Mouse (Mus musculus) mouse embryonic stem cell (cell line): Measurements from ENCODE around the gene Rps15.

Experiments
- in situ Hi-C, 2 experiments: fragments of 300-500 bp; cut with MboI; formaldehyde crosslinking; loops; 1 replicate in 1 of 2; 3 replicates in 1 of 2; pipeline ENCODE4 v1.14.3; 2019 to 2020; ENCODE audit warnings: low sequenced_read_pairs in 2 of 2, low pct_unique_long_range_greater_than_20kb in 1 of 2, mixed read lengths in 1 of 2; ENCODE audit not compliant: unreplicated experiment in 1 of 2

Rps15 gene

DNA sequence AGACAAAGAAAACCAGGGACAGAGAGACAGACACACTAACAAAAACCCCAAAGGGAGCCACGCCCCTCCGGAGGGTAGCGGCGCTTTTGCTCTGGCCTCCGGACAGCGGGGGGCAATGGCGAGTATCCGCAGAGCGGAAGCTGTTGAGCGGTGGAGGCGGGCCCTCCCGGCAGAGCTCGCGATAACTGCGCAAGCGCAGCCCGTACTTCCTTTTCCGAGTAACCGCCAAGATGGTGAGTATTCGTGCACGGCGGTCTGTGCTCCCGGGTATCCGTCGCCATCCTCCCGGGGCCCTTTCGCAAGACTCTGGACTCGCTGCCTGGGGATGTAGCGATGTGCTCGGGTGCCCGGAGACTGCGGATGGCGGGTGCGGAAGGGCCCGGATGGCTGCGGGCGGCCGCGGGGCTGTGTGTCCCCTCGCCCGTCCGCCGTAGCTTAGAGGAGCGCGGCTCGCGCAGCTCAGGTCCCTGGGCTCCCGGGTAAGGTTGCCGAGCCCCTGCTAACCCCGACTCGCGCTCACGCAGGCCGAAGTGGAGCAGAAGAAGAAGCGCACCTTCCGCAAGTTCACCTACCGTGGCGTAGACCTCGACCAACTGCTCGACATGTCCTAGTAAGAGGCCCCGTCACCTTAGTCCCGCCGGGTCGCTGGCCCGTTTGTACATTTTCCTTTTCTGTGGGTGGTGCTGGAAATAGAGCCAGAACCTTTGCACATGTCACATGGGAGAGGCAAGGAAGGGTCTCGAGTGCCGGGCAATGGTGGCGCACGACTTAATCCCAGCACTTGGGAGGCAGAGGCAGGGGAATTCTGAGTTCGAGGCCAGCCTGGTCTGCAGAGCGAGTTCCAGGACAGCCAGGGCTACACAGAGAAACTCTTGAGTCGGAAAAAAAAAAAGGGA is at the start of gene Rps15:
Gene Rps15, plus strand, starts transcription at position 203 of the 896 bp plus-strand sequence.
- in situ Hi-C loops, result no loop called here

DNA sequence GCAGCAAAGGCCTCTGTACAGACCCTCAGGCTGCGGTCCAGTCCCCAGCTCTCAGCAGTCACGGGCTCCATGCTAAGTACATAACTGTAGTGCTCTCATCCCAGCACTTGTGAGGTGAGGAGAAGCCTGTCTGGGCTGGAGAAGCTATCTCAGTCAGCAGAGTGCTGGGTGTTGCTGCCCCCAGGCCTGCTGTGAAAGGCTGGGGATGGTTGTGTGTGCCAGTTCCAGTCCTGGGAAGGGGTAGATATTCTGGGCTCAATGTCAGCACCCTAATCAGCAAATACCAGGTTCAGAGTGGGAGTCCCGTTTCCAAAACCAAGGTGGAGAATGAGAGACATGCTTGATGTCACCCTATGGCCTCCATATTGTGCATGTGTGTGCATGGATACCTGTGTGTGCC is 49.6 kb upstream of the Rps15 start:
- in situ Hi-C loops, result no loop called here

DNA sequence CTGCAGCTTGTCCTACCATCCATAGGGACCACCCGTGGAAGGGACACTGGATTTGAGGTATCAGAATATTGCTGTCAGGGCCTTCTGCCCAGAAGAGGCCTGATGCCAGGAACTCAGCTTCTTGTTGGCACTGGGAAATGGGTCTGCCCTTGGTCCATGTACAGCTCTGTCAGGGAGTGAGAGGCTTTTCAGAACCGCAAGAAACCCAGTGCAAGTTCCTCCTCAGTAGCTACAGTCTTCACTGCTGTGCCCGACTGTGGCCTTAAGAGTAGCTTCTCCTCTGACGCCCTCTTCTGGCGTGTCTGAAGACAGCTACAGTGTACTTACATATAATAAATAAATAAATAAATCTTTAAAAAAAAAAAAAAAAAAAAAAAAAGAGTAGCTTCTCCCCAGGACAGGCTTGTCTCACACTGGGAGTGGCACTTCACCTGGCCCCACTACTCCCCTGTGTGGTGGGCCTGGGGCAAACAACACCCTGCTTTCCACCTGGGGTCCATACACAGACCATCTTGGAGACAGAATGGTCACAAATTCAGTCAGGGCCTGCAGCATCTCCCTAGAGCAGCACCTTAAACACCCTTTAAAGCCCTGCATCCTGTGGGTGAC is 47.4 kb upstream of the Rps15 start:
- in situ Hi-C loops, result loop anchor here (5.0 kb wide), 1 partner anchor 68 kb away; the partner anchor contains the start of gene Efna2 (in 2 of the 2)

DNA sequence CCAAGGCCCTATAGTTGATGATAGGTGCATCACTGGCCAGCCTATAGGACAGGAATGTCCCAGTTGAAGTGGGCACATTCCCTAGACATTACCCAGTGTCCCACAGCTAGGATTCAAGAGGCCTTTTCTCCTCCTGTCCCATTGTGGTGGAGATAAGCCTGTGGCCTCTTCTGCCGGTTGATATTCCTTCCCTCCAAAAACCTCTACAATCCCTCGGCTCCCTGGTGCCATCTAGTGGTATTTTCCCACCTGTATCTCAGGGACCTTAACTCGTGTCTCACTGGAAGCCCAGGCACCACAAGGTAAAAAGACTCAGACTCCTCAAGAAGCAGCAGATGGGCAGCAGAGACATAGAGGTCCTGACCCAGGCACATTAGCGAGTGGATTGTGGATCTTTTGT is 46.7 kb upstream of the Rps15 start:
- in situ Hi-C loops, result loop anchor here (5.0 kb wide), 1 partner anchor 68 kb away; the partner anchor contains the start of gene Efna2 (in 2 of the 2)

DNA sequence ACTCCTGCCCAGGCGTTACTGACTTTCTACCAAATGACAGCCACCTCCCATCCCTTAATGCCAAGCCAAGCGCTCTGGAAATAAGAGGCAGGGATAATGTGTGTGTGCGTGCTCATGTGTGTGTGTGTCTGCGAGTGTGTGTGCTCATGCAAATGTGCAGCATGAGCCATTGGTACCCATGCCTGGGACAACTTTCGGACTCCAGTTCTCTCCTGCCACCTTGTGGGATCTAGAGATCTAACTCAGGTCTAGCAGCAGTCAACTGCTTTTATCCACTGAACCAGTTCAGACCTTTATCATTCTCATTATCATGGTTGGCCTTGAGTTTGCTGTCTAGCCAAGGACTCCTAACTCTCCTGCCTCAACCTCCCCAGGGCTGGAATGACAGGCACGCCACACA is 44.4 kb upstream of the Rps15 start:
- in situ Hi-C loops, result loop anchor here (5.0 kb wide), 1 partner anchor 71 kb away; the partner anchor contains the start of gene Efna2 (in 2 of the 2)

DNA sequence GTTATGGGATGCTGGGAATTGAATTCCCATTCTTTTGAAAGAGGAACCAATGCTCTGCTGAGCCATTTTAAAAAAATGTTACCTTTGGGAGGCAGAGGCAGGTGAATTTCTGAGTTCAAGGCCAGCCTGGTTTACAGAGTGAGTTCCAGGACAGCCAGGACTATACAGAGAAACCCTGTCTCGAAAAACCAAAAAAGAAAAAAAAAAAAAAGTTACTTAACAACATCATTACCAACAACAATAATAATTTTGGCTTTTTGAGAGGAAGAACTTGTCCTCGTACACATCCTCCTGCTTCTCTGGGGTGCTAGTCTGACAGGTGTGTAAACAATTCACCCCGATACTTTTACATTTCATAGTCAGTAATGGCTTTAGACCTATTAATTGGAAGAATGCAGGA is 43.8 kb upstream of the Rps15 start:
- in situ Hi-C loops, result loop anchor here (5.0 kb wide), 1 partner anchor 71 kb away; the partner anchor contains the start of gene Efna2 (in 2 of the 2)

DNA sequence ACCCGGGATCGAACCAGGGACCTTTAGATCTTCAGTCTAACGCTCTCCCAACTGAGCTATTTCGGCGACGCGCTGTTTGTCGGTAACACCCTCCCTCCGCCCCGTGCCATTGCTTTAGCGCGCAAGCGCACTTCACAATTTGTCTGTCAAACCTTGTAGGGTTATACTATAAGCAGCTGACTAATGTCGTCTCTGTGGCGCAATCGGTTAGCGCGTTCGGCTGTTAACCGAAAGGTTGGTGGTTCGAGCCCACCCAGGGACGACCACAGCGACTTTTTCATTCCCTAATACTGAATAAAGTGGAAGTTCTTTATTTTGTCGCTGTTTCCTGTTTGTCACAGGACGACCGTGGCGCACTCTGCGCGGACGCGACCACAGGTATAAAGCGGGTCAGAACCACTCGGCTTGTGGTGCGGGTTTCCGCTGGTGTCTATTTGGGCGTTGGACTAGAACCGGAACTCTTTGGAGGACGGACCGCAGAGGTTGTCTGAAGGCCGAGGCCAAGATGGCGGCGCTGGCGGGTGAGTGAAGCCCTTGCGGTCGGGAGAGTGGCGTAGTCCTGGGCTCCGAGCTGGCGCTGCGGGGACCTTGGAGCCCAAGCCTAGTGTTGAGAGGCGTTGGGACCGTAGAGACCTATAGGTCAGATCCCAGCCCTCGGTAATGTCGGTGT is 43.1 kb upstream of the Rps15 start, which contains the start of gene Ndufs7:
Gene Ndufs7, plus strand, starts transcription at position 151 of the 670 bp plus-strand sequence.
- in situ Hi-C loops, result loop anchor here (5.0 kb wide), 1 partner anchor 72 kb away; the partner anchor contains the start of gene Efna2 (in 2 of the 2)

DNA sequence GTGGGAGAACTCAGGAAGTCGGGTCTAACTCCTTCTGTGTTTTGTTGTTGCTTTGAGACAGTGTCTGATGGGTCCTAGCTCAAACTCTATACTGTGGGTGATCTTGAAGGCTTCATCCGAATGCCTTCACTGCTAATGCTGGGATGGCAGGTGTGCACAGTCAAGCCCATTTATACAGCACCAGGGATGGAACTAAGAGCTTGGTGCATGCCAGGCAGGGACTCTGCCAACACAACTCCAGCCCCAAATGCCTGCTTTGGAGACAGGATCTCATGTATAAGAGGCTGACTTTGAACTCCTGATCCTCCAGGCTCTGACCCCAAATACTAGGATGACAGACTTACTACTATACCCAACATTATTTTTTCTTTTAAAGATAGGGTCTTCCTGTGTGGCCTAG is 42.2 kb upstream of the Rps15 start:
- in situ Hi-C loops, result no loop called here

DNA sequence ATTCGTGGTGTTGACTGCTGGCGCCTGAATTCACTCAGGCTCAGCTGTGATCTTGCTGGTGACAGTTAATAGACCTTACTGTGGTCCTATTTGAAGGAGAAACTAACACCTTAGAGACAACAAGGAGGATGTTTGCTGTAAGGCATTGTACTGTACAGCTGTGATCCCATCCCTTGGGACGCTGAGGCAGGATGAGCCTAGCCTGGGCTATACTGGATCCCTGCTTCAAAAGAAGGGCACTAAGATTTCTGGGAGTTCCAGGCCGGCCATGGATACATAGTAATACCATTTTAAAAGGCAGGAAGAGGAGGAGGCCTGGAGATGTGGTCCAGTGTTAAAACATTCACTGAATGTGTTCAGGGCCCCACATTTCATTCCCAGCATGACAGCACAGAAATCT is 41.7 kb upstream of the Rps15 start:
- in situ Hi-C loops, result no loop called here

DNA sequence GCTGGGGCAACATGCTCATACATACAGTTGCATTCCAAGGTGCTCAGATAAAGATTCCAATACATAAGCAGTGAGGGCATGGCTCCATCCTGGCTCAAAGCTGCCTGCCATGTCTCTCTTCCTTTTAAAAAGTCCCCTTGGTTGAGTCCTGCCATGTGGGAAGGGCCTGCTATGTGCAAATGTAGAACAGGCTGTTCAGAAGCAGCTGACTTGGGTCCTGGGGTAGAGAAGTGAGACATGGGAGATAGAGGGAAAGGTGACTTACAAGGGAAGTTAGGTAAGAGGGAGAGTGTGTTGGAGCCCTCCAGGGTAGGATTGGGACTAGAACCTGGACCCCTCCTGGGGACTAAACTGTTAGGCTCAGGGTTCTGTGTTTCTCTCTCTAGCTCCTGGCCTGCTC is 40.2 kb upstream of the Rps15 start:
- in situ Hi-C loops, result no loop called here

DNA sequence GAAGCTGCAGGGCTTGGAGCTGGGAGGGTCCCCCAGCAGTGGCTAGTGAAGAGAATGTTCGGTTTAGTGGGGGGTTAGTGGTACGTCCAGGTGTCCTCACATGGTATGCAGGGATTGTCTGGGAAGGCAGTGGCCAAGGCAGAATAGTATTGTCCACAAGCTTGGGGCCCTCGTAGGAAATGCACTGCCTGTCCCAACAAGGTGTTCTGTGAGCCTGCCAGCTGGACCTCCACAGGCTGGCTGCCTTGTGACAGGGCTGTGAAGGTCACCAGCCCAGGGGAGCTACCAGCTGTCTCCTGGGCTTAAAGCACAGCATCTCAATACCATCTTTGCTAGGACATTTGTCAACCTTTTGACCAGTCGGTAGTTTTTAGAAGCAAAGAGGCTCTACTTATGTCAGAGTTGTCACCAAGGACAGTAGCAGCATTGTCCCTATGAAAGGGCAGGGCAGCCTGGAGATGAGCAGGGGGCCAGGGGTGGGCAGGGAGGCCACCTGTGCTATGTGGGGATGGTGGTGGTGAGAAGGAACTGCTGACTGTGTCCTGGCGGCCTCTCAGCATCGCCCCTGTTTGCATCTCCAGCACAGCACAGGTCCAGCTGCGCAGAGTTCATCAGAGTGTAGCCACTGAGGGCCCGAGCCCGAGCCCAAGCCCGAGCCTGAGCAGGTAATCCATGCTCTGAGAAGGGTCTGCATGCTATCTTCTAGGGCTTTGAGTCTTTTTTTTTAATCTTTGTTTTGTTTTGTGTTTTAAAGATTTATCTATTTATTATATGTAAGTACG is 39.6 kb upstream of the Rps15 start:
- in situ Hi-C loops, result no loop called here

DNA sequence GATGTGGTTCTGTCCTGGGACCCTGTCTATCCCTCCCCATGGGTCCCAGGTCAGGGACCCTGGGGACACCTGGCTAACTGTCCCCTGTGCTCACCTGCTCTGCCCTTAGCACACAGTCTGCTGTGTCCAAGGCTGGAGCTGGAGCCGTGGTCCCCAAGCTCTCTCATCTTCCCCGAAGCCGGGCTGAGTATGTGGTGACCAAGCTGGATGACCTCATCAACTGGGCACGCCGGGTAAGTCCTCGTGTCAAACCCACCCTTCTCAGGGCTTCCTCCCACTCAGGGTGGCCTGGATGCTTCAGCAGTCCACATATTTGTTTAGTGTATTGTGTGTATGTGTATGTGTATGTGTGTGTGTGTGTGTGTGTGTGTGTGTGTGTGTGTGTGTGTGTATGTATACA is 38.7 kb upstream of the Rps15 start:
- in situ Hi-C loops, result no loop called here

DNA sequence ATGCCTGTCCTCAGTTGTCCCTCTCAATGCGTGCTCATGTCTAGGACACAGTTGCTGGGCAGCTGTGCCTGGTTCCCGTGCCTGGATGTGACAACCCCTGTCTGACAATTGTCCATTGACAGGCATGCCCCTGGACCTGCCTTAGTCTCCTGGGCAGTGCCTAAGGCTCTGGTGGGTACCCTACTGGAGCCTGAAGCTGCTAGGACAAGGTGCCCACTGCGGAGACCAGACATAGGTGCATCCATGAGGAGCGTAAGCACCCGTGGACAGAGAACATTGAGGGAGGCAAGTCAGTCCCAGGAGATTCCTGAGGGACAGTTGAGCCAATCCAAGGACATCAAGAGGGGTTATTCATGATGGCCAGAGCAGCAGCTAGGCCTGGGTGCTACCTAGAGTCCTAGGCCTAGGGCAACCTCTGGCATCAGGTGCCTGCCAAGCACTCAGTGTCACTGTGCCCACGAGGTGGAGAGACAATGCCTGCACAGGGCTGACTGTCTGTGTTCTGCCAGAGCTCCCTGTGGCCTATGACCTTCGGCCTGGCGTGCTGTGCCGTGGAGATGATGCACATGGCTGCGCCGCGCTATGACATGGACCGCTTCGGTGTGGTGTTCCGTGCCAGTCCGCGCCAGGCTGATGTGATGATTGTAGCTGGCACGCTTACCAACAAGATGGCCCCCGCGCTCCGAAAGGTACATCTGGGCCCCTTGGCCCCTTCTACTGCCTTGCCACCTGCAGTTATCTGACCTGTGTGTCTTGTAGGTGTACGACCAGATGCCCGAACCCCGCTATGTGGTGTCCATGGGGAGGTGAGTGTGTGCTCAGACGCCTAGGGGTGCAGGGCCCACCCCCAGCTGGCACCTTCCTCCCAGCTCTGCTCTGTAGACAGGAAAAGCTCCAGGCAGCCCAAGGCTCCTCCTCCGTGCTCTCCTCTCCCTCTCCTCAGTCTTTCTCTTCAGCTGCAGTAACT is 37.6 kb upstream of the Rps15 start:
- in situ Hi-C loops, result no loop called here

DNA sequence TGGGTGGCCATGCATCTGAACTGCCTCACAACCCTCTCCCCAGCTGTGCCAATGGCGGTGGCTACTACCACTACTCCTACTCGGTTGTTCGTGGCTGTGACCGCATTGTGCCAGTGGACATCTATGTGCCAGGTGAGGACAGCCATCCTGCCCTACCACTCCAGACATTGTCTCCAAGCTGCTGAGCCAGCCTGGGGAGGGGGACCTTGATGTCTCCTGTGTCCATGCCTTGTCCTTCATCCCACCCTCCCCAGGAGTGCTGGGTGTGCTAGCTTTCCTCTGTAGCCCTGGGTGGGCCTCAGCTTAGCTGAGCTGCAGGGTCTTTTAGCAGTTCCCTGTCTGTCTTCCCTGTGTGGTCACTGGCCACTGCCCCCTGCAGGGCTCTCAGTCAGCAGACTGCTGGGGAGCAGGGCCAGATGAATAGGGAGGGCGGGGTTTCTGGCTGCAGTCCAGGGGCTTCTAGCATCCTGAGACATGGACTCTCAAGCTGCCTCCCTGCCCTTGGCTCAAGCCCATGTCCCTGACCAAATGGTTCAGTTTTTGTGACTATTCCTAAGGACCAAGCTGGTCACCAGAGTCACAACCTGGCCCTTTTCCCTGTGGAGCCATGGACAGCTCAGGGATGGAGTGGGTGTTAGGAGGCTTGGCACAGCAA is 36.2 kb upstream of the Rps15 start:
- in situ Hi-C loops, result no loop called here

DNA sequence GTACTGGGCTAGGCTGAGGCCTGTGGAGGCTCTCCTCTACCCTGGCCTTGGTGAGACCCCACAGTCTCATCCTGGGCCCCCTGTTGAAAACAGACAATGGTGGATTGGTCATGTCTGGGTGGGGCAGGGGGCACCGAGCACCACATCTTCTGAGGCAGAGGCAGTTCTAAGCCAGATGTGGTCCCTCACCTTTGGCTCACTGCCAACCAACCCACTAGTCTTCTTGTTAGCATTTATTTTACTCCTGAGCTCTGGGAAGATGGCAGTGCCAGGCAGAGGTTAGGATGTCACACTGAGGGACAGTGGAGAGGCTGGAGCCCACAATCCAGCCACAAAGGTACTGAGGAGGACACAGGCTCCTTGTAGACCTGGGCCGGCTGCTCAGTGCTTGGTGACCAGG is 34.3 kb upstream of the Rps15 start:
- in situ Hi-C loops, result no loop called here

DNA sequence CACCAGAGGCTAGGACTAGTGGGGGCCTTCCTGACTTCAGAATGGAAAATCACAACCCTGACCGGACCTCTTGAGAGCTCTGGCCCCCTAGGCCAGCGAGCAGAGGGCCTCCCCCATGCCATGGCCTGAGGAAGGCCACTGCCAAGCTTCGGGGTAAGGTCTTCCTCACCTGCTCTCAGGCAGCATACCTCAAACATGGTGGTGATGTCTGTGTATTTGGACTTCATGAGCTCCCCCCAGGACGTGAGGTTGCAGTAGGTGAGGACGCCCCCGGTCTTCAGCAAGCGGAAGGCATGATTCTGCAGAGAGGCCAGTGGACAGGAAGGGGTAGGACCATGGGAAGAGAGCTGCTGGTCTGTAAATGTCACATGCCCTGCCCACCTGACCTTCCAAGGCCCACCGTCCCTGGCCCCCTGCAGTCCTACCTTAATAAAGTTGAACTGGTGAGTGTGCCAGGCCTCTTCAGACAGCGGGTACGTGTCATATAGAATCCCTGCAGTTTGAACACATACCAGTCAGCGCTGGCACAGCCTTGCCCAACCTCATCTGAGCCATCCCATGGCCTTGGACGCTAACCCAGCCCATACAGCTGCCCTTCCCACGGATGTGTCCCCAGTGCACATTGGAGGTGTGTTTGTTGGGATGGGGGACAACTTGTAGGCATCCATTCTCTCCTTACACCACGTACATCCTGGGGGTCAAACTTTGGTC is 33.3 kb upstream of the Rps15 start:
- in situ Hi-C loops, result no loop called here
